Comparison of ENCODE assay signal across 15 mouse cellular contexts in genomic region chr11:4461154-4461553, GRCm38 (mm10). TPM values are rescaled to one million over a fixed set of nuclear protein-coding genes. Genes with fewer than 3 reads are reported as not detected.
DNase-seq lines count a peak whose midpoint lies in the region; ATAC-seq and TF ChIP-seq lines count a peak whose summit lies in the region.
"Had no signal": no experiment of that assay in that cellular context is flagged by ENCODE, and none has a peak within 500 bp of the region (broad histone marks: within the 10 kb centered on the region; RNA-seq: fewer than 3 reads in every experiment).

No protein-coding gene starts in this region.

- H3K4me2 ChIP-seq in intestine, embryonic 15.5 days (replicated peaks), result no peak overlapping the region
- no peak overlapping the region for H3K4me2 ChIP-seq in intestine, postnatal 0 days (replicated peaks; ENCODE audit: low read depth)
- H3K4me2 ChIP-seq in limb, embryonic 14.5 days (replicated peaks; ENCODE audit: low read depth, low read length, severe bottlenecking), result no peak overlapping the region
- H3K4me2 ChIP-seq: embryonic facial prominence, embryonic 13.5 days; hindbrain, embryonic 14.5 days; lung, embryonic 15.5 days had no signal

- peak; percentile 59 for DNase-seq in limb, embryonic 14.5 days (ENCODE audit: low spot score)
- no peak for DNase-seq in layer of hippocampus, adult 2 months (ENCODE audit: low spot score in 2 of 2)
- no peak for DNase-seq in ovary, postnatal 14 days (ENCODE audit: low spot score)
- no peak for DNase-seq in lung, postnatal 36 days
- DNase-seq: thymus, postnatal 14 days had no signal

- H3K4me1 ChIP-seq in intestine, embryonic 15.5 days (replicated peaks), result 0 out of 2 replicates have a peak, but pooled peaks cover 2% of the 10 kb centered on the region
- H3K4me1 ChIP-seq in intestine, postnatal 0 days (replicated peaks; ENCODE audit: control insufficient read depth, insufficient read depth, low read length), result no peaks in the 10 kb centered on the region
- H3K4me1 ChIP-seq in ES-Bruce4 (ENCODE audit: control insufficient read depth, insufficient read depth, low read length), result peaks cover 1% of the 10 kb centered on the region
- no peaks in the 10 kb centered on the region for H3K4me1 ChIP-seq in limb, embryonic 14.5 days (ENCODE audit: control insufficient read depth, insufficient read depth, low read length)
- H3K4me1 ChIP-seq: lung, embryonic 15.5 days had no signal

- H3K27me3 ChIP-seq in intestine, embryonic 15.5 days (replicated peaks), result no peaks in the 10 kb centered on the region
- 0 out of 2 replicates have a peak, but pooled peaks cover 4% of the 10 kb centered on the region for H3K27me3 ChIP-seq in intestine, postnatal 0 days (replicated peaks; ENCODE audit: control insufficient read depth, insufficient read depth, low read length)
- no peaks in the 10 kb centered on the region for H3K27me3 ChIP-seq in ES-Bruce4 (ENCODE audit: control insufficient read depth, insufficient read depth, low read length, poor library complexity, severe bottlenecking)
- no peaks in the 10 kb centered on the region for H3K27me3 ChIP-seq in limb, embryonic 14.5 days (ENCODE audit: control insufficient read depth, insufficient read depth, low read length)
- H3K27me3 ChIP-seq: embryonic facial prominence, embryonic 13.5 days; lung, embryonic 15.5 days had no signal

- peak; percentile 31; the same call in 1 of the 2 replicates for ATAC-seq in intestine, embryonic 15.5 days
- no peak for ATAC-seq in intestine, postnatal 0 days
- peak; percentile 41; the same call in 1 of the 2 replicates for ATAC-seq in common myeloid progenitor, adult 5-6 weeks (replicated peaks; ENCODE audit: low read depth, poor library complexity, severe bottlenecking)
- no peak for ATAC-seq in limb, embryonic 14.5 days (ENCODE audit: low FRiP score, low read depth)

- no peak overlapping the region for H3K4me3 ChIP-seq in intestine, embryonic 15.5 days (replicated peaks)
- H3K4me3 ChIP-seq in intestine, postnatal 0 days (ENCODE audit: low read depth, low read length), result no peak overlapping the region
- no peak overlapping the region for H3K4me3 ChIP-seq in ES-Bruce4 (ENCODE audit: low read depth, low read length)
- H3K4me3 ChIP-seq in limb, embryonic 14.5 days (replicated peaks; ENCODE audit: low read length), result no peak overlapping the region
- no peak overlapping the region for H3K4me3 ChIP-seq in layer of hippocampus, adult 2 months
- H3K4me3 ChIP-seq: embryonic facial prominence, embryonic 13.5 days; lung, embryonic 15.5 days had no signal

- no peak overlapping the region for H3K9ac ChIP-seq in intestine, embryonic 15.5 days
- no peak overlapping the region for H3K9ac ChIP-seq in intestine, postnatal 0 days (ENCODE audit: low read depth, low read length)
- H3K9ac ChIP-seq in ES-Bruce4 (ENCODE audit: low read depth, poor library complexity, severe bottlenecking), result no peak overlapping the region
- H3K9ac ChIP-seq in limb, embryonic 14.5 days (ENCODE audit: low read depth, low read length, severe bottlenecking), result no peak overlapping the region
- H3K9ac ChIP-seq: embryonic facial prominence, embryonic 13.5 days; hindbrain, embryonic 14.5 days; lung, embryonic 15.5 days had no signal

- H3K9me3 ChIP-seq in intestine, embryonic 15.5 days, result no peaks in the 10 kb centered on the region
- H3K9me3 ChIP-seq in intestine, postnatal 0 days (ENCODE audit: control insufficient read depth), result no peaks in the 10 kb centered on the region
- no peaks in the 10 kb centered on the region for H3K9me3 ChIP-seq in ES-Bruce4 (replicated peaks; ENCODE audit: control insufficient read depth, insufficient read depth, low read length, poor library complexity, severe bottlenecking)
- no peaks in the 10 kb centered on the region for H3K9me3 ChIP-seq in limb, embryonic 14.5 days (ENCODE audit: control insufficient read depth, low read length)
- H3K9me3 ChIP-seq: embryonic facial prominence, embryonic 13.5 days; lung, embryonic 15.5 days had no signal

- no peaks in the 10 kb centered on the region for H3K36me3 ChIP-seq in intestine, embryonic 15.5 days
- H3K36me3 ChIP-seq in intestine, postnatal 0 days (ENCODE audit: control insufficient read depth, insufficient read depth), result no peaks in the 10 kb centered on the region
- no peaks in the 10 kb centered on the region for H3K36me3 ChIP-seq in ES-Bruce4 (ENCODE audit: control insufficient read depth, insufficient read depth, low read length, poor library complexity, severe bottlenecking)
- no peaks in the 10 kb centered on the region for H3K36me3 ChIP-seq in limb, embryonic 14.5 days (ENCODE audit: control insufficient read depth, insufficient read depth, low read length)
- H3K36me3 ChIP-seq: embryonic facial prominence, embryonic 13.5 days; lung, embryonic 15.5 days had no signal

- H3K27ac ChIP-seq in intestine, embryonic 15.5 days, result no peak overlapping the region
- no peak overlapping the region for H3K27ac ChIP-seq in intestine, postnatal 0 days (ENCODE audit: low read depth, low read length)
- no peak overlapping the region for H3K27ac ChIP-seq in ES-Bruce4 (ENCODE audit: insufficient read depth, low read length)
- H3K27ac ChIP-seq in limb, embryonic 14.5 days (replicated peaks; ENCODE audit: low read depth, low read length), result no peak overlapping the region
- H3K27ac ChIP-seq in layer of hippocampus, adult 2 months, result no peak overlapping the region
- H3K27ac ChIP-seq: embryonic facial prominence, embryonic 13.5 days; hindbrain, embryonic 14.5 days; lung, embryonic 15.5 days had no signal

- TF ChIP-seq EP300 in ES-Bruce4 (IDR thresholded peaks at IDR 0.05; ENCODE audit: insufficient read depth, low read depth, low read length), result peak; percentile 74; the same call in 1 of the 2 replicates

- no peak for TF ChIP-seq POLR2A in ES-Bruce4 (IDR thresholded peaks at IDR 0.05; ENCODE audit: insufficient read depth, low read length)
- no peak for TF ChIP-seq POLR2A in limb, embryonic 14.5 days (IDR thresholded peaks at IDR 0.05; ENCODE audit: borderline replicate concordance, extremely low read depth, insufficient read depth, insufficient read length)

- TF ChIP-seq CTCF in intestine, postnatal 0 days (IDR thresholded peaks at IDR 0.05; ENCODE audit: low read depth), result no peak
- TF ChIP-seq CTCF in ES-Bruce4 (IDR thresholded peaks at IDR 0.05; ENCODE audit: low read depth, low read length), result no peak
- no peak for TF ChIP-seq CTCF in layer of hippocampus, adult 2 months (conservative IDR thresholded peaks at IDR 0.05)

- 18% methylated on average over 12 of the region's 12 CpGs for WGBS in intestine, embryonic 15.5 days
- 11% methylated on average over 12 of the region's 12 CpGs for WGBS in intestine, postnatal 0 days
- WGBS in limb, embryonic 14.5 days, result 14% methylated on average over 12 of the region's 12 CpGs

RNA-seq across cellular contexts. Expression of gene Hormad2, which starts 20.2 kb away (rescaled TPM):
- polyA plus RNA-seq in intestine, embryonic 15.5 days (2015; fragmentation: Nextera tagmentation; extraction: Ambion mirVana), result 0.30 and 0.35 TPM in 2 replicates
- 0.21 and 0.25 TPM in 2 replicates for polyA plus RNA-seq in intestine, postnatal 0 days (2015; fragmentation: Nextera tagmentation; extraction: Ambion mirVana)
- polyA plus RNA-seq in ES-Bruce4 (2011; ENCODE audit: insufficient read depth, insufficient read length, low read depth, missing spikeins), result 3.1 and 3.2 TPM in 2 replicates
- total RNA-seq in common myeloid progenitor, adult 5-6 weeks (2017), result 1.5 TPM in 1 of 2 replicates, not detected in the other
- polyA plus RNA-seq in limb, embryonic 14.5 days (2012; rRNA removed), result 0.25 and 0.45 TPM in 2 replicates
- polyA plus RNA-seq in limb, embryonic 14.5 days (2014; fragmentation: Nextera tagmentation; extraction: Ambion mirVana), result 0.23 TPM in 1 of 2 replicates, not detected in the other
- total RNA-seq in layer of hippocampus, adult 2 months (2021), result not detected
- total RNA-seq: heart, adult 8-10 months; layer of hippocampus, adult 18-20 months; left cerebral cortex, postnatal 36 days had no signal
- polyA plus RNA-seq: embryonic facial prominence, embryonic 13.5 days had no signal

Comparison
In these comparisons a context has a peak if more than half of its experiments do, and no peak if none do; other contexts are left out.
1. ATAC-seq: peak in intestine, embryonic 15.5 days (single experiment) and common myeloid progenitor, adult 5-6 weeks (single experiment); none in intestine, postnatal 0 days (single experiment) and limb, embryonic 14.5 days (single experiment).